ENCODE assay signal across 8 mouse cellular contexts in the genomic region with DNA sequence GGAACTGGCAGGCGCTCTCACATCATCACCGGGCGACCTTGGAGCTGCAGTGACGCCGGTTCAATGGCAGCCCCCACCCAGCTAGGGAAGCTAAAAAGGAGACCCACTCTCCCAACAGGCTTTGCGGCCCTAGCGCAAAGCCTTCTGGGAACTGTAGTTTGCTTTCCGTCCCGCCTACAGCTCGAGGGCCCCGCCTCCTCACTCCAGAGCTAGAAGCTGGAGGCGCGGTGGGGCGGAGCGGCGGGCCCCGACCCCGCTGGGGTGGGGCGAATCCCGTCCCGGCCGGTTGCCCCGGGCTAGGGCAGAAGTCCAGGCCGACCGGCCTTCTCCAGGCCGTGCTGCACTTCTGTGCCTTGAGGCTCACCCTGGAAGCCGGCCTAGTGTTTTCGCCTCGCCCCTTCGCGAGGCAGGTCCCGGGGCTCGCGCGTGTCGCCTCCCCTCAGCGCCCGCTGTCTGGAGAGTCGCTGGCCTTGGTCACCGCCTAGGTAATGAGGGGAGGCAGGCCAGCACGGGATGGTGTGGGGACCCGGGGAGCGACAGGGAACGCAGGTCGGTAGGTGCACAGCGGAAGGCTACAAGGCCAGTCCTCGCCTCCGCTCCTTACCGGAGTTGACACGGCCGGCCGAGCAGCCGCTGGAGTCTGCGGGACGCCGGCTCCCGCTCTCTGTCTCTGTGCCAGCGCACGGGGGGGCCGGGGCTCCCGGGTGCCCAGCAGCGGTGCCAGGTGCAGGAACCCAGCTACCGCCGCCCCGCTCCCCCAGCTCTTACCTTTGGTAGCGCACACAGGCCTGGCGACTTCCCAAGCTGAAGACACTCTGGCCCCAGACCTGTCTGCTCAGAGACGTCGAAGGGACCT. TPM values are rescaled to one million over a fixed set of nuclear protein-coding genes. Genes with fewer than 3 reads are reported as not detected.
DNase-seq lines count a peak whose midpoint lies in the region; ATAC-seq lines count a peak whose summit lies in the region.

A gene (minus strand): TSS at position 65 of the 856 bp plus-strand sequence.
A gene (plus strand): TSS at position 157 of the 856 bp plus-strand sequence.

- ATAC-seq in common myeloid progenitor, adult 5-6 weeks (replicated peaks; ENCODE audit: low read depth, poor library complexity, severe bottlenecking) = peak; percentile 95

- no peaks in the 10 kb centered on the region for H3K27me3 ChIP-seq in megakaryocyte, embryonic 14.5 days (replicated peaks)

- peak; percentile 98 for DNase-seq in ZHBTc4 (ENCODE audit: low read depth, low spot score)
- peak; percentile 94 for DNase-seq in gastrocnemius, adult 8-10 months (ENCODE audit: low spot score in 2 of 2)
- peak; percentile 90 for DNase-seq in hindlimb bud, embryonic 11.5 days (ENCODE audit: extremely low spot score, low read depth, low spot score)
- peak; percentile 92 to 97 for DNase-seq in left cerebral cortex, adult 8-10 months (ENCODE audit: low spot score in 2 of 2)
- peak; percentile 97 to 98 for DNase-seq in right cerebral cortex, postnatal 10 days (ENCODE audit: low spot score in 2 of 2)
- DNase-seq in urinary bladder, postnatal 25 days (ENCODE audit: low spot score) = peak; percentile 85

- H3K4me3 ChIP-seq in megakaryocyte, embryonic 14.5 days (replicated peaks) = peak within 1 kb of the TSS; percentile 92

- peaks cover 30% of the 10 kb centered on the region for H3K36me3 ChIP-seq in megakaryocyte, embryonic 14.5 days (replicated peaks; ENCODE audit: low read length)

- no peaks in the 10 kb centered on the region for H3K9me3 ChIP-seq in megakaryocyte, embryonic 14.5 days

- H3K4me1 ChIP-seq in megakaryocyte, embryonic 14.5 days = peaks cover 54% of the 10 kb centered on the region

RNA-seq across cellular contexts. Expression of the first gene that starts in this region (rescaled TPM):
- 21.3 and 33.3 TPM in 2 replicates for total RNA-seq in common myeloid progenitor, adult 5-6 weeks (2017)
- 100 to 1,000 TPM in 1 of 4 experiments, 10 to 100 TPM in 3; 60.8 to 110 (median 83.9) TPM for total RNA-seq in gastrocnemius, adult 8-10 months (2022)
- total RNA-seq in left cerebral cortex, adult 8-10 months (2022) = 100 to 1,000 TPM; 114 to 140 (median 123) TPM
- polyA plus RNA-seq in megakaryocyte, embryonic 14.5 days (2012; ENCODE audit: insufficient read depth, low replicate concordance) = 24.8 and 64.1 TPM in 2 replicates

RNA-seq across cellular contexts. Expression of the second gene that starts in this region (rescaled TPM):
- 7.9 and 13.1 TPM in 2 replicates for total RNA-seq in common myeloid progenitor, adult 5-6 weeks (2017)
- total RNA-seq in gastrocnemius, adult 8-10 months (2022) = 100 to 1,000 TPM; 117 to 185 (median 147) TPM
- 10 to 100 TPM; 38.5 to 52.3 (median 47.0) TPM for total RNA-seq in left cerebral cortex, adult 8-10 months (2022)
- polyA plus RNA-seq in megakaryocyte, embryonic 14.5 days (2012; ENCODE audit: insufficient read depth, low replicate concordance) = 5.1 and 8.0 TPM in 2 replicates

Comparison
In these comparisons a context has a peak if more than half of its experiments do, and no peak if none do; other contexts are left out.
1. Peak in every context shown above with its lines: DNase-seq, ATAC-seq and H3K4me3 ChIP-seq.